8 mouse cellular contexts compared by ENCODE assay signal in genomic region chr5:104460456-104460838, GRCm38 (mm10). TPM values are rescaled to one million over a fixed set of nuclear protein-coding genes. Genes with fewer than 3 reads are reported as not detected.
DNase-seq lines count a peak whose midpoint lies in the region; ATAC-seq and TF ChIP-seq lines count a peak whose summit lies in the region.

No protein-coding gene starts in this region.

- peak overlapping the region; percentile 98 for H3K4me3 ChIP-seq in liver, adult 2 months (ENCODE audit: insufficient read depth, low read depth, low read length)
- H3K4me3 ChIP-seq in forebrain, embryonic 13.5 days, result peak overlapping the region; percentile 77
- peak overlapping the region; percentile 85 for H3K4me3 ChIP-seq in limb, embryonic 10.5 days
- peak overlapping the region; percentile 84 for H3K4me3 ChIP-seq in neural tube, embryonic 15.5 days (replicated peaks)

- DNase-seq in liver, adult 2 months (ENCODE audit: extremely low read depth, low read depth, low spot score), result no peak
- DNase-seq in liver, result no peak
- no peak for DNase-seq in limb, embryonic 10.5 days (ENCODE audit: low spot score)
- DNase-seq in urinary bladder, postnatal 10 days (ENCODE audit: low spot score), result no peak
- DNase-seq in cerebellum, postnatal 25 days, result no peak
- no peak for DNase-seq in adrenal gland, postnatal 25 days

- H3K36me3 ChIP-seq in liver, adult 2 months (ENCODE audit: control insufficient read depth, insufficient read depth, low read length), result peaks cover 2% of the 10 kb centered on the region; the same call in 1 of the 2 replicates
- peaks cover 27% of the 10 kb centered on the region for H3K36me3 ChIP-seq in forebrain, embryonic 13.5 days (ENCODE audit: poor library complexity, severe bottlenecking)
- peaks cover 41% of the 10 kb centered on the region for H3K36me3 ChIP-seq in limb, embryonic 10.5 days
- peaks cover 16% of the 10 kb centered on the region for H3K36me3 ChIP-seq in neural tube, embryonic 15.5 days

- H3K9ac ChIP-seq in liver, adult 2 months (ENCODE audit: low read depth, low read length), result no peak overlapping the region
- H3K9ac ChIP-seq in forebrain, embryonic 13.5 days, result peak overlapping the region; percentile 95
- H3K9ac ChIP-seq in neural tube, embryonic 15.5 days (replicated peaks), result peak overlapping the region; percentile 90

- 46% methylated on average over 3 of the region's 3 CpGs for WGBS in liver, adult 2 months
- 22% methylated on average over 3 of the region's 3 CpGs for WGBS in forebrain, embryonic 13.5 days
- 53% methylated on average over 3 of the region's 3 CpGs for WGBS in limb, embryonic 10.5 days
- 35% methylated on average over 3 of the region's 3 CpGs for WGBS in neural tube, embryonic 15.5 days

- no peak overlapping the region for H3K27ac ChIP-seq in liver, adult 2 months (replicated peaks; ENCODE audit: insufficient read depth, low read depth, low read length)
- H3K27ac ChIP-seq in forebrain, embryonic 13.5 days, result peak overlapping the region; percentile 89
- H3K27ac ChIP-seq in limb, embryonic 10.5 days, result peak overlapping the region; percentile 99
- H3K27ac ChIP-seq in neural tube, embryonic 15.5 days (replicated peaks), result peak overlapping the region; percentile 92

- H3K79me2 ChIP-seq in liver, adult 2 months (ENCODE audit: control insufficient read depth, insufficient read depth, low read length), result peaks cover 7% of the 10 kb centered on the region; the same call in 1 of the 2 replicates

- H3K9me3 ChIP-seq in forebrain, embryonic 13.5 days (replicated peaks), result 0 out of 2 replicates have a peak, but pooled peaks cover 7% of the 10 kb centered on the region
- H3K9me3 ChIP-seq in limb, embryonic 10.5 days (replicated peaks), result 0 out of 2 replicates have a peak, but pooled peaks cover 3% of the 10 kb centered on the region
- H3K9me3 ChIP-seq in neural tube, embryonic 15.5 days (replicated peaks), result no peaks in the 10 kb centered on the region

- TF ChIP-seq CTCF in liver, adult 2 months (IDR thresholded peaks at IDR 0.05; ENCODE audit: low read depth, low read length), result no peak

- TF ChIP-seq POLR2A in liver, adult 2 months (IDR thresholded peaks at IDR 0.05; ENCODE audit: extremely low read depth, insufficient read depth, low read length), result no peak

- no peaks in the 10 kb centered on the region for H3K27me3 ChIP-seq in liver, adult 2 months (ENCODE audit: control insufficient read depth, insufficient read depth, low read length)
- H3K27me3 ChIP-seq in forebrain, embryonic 13.5 days, result no peaks in the 10 kb centered on the region
- H3K27me3 ChIP-seq in limb, embryonic 10.5 days (ENCODE audit: low read depth, poor library complexity, severe bottlenecking), result no peaks in the 10 kb centered on the region
- no peaks in the 10 kb centered on the region for H3K27me3 ChIP-seq in neural tube, embryonic 15.5 days (replicated peaks)

- ATAC-seq in forebrain, embryonic 13.5 days, result no peak
- ATAC-seq in neural tube, embryonic 15.5 days (ENCODE audit: low FRiP score), result no peak

- peaks cover 5% of the 10 kb centered on the region; the same call in 1 of the 2 replicates for H3K4me1 ChIP-seq in liver, adult 2 months (ENCODE audit: control insufficient read depth, insufficient read depth, low read length)
- H3K4me1 ChIP-seq in forebrain, embryonic 13.5 days, result peaks cover 19% of the 10 kb centered on the region
- peaks cover 25% of the 10 kb centered on the region for H3K4me1 ChIP-seq in limb, embryonic 10.5 days
- H3K4me1 ChIP-seq in neural tube, embryonic 15.5 days, result peaks cover 28% of the 10 kb centered on the region

- peak overlapping the region; percentile 80 for H3K4me2 ChIP-seq in forebrain, embryonic 13.5 days
- peak overlapping the region; percentile 62 for H3K4me2 ChIP-seq in neural tube, embryonic 15.5 days

RNA-seq across cellular contexts. Expression of gene Pkd2, which starts 1.2 kb away (rescaled TPM):
- 11.1 and 11.2 TPM in 2 replicates for total RNA-seq in liver, adult 2 months (2014; rRNA removed)
- 5.7 and 5.8 TPM in 2 replicates for polyA plus RNA-seq in liver, adult 2 months (2012; rRNA removed)
- polyA plus RNA-seq in forebrain, embryonic 13.5 days (2015; fragmentation: Nextera tagmentation; extraction: Ambion mirVana), result 7.0 and 7.1 TPM in 2 replicates
- polyA plus RNA-seq in limb, embryonic 10.5 days (2016; fragmentation: Nextera tagmentation; extraction: Ambion mirVana), result 12.3 and 16.3 TPM in 2 replicates
- 8.7 and 8.8 TPM in 2 replicates for polyA plus RNA-seq in neural tube, embryonic 15.5 days (2015; fragmentation: Nextera tagmentation; extraction: Ambion mirVana)
- total RNA-seq in adrenal gland, postnatal 25 days (2021), result 47.4 and 59.7 TPM in 2 replicates

RNA-seq across cellular contexts. Expression of gene Spp1, which starts 25.5 kb away (rescaled TPM):
- 29.8 and 39.8 TPM in 2 replicates for total RNA-seq in liver, adult 2 months (2014; rRNA removed)
- 16.7 and 19.3 TPM in 2 replicates for polyA plus RNA-seq in liver, adult 2 months (2012; rRNA removed)
- polyA plus RNA-seq in forebrain, embryonic 13.5 days (2015; fragmentation: Nextera tagmentation; extraction: Ambion mirVana), result 5.8 and 7.7 TPM in 2 replicates
- 2.0 and 6.4 TPM in 2 replicates for polyA plus RNA-seq in limb, embryonic 10.5 days (2016; fragmentation: Nextera tagmentation; extraction: Ambion mirVana)
- polyA plus RNA-seq in neural tube, embryonic 15.5 days (2015; fragmentation: Nextera tagmentation; extraction: Ambion mirVana), result 20.5 and 23.8 TPM in 2 replicates
- total RNA-seq in adrenal gland, postnatal 25 days (2021), result 343 and 454 TPM in 2 replicates

RNA-seq across cellular contexts. Expression of gene BC005561, which starts 47.7 kb away (rescaled TPM):
- total RNA-seq in liver, adult 2 months (2014; rRNA removed), result 6.7 and 7.5 TPM in 2 replicates
- polyA plus RNA-seq in liver, adult 2 months (2012; rRNA removed), result 1.1 and 1.4 TPM in 2 replicates
- 16.2 and 17.0 TPM in 2 replicates for polyA plus RNA-seq in forebrain, embryonic 13.5 days (2015; fragmentation: Nextera tagmentation; extraction: Ambion mirVana)
- polyA plus RNA-seq in limb, embryonic 10.5 days (2016; fragmentation: Nextera tagmentation; extraction: Ambion mirVana), result 12.1 and 14.6 TPM in 2 replicates
- polyA plus RNA-seq in neural tube, embryonic 15.5 days (2015; fragmentation: Nextera tagmentation; extraction: Ambion mirVana), result 11.7 and 13.2 TPM in 2 replicates
- 12.1 and 13.9 TPM in 2 replicates for total RNA-seq in adrenal gland, postnatal 25 days (2021)
